Mouse (Mus musculus) forebrain, postnatal 0 days (tissue): Measurements from ENCODE around the gene Prpf40a. TPM values are rescaled to one million over a fixed set of nuclear protein-coding genes. Genes with fewer than 3 reads are reported as not detected.

ENCODE experiments used
- ATAC-seq: fragments of 200-750 bp; cut with Nextera tagmentation; 2 replicates; pipeline ENCODE4 v1.8.0; 2017; ENCODE audit warnings: mild to moderate bottlenecking, moderate library complexity
- DNase-seq: peaks from one replicate; pipeline ENCODE4 v3.0.0-alpha.2; 2015
- H3K27ac ChIP-seq: fragments of 300-500 bp; sonication (generic); 2 replicates; pipeline ENCODE4 v1.5.1; 2014; ENCODE audit warnings: low read depth, mild to moderate bottlenecking, antibody characterized with exemption, low read length, moderate library complexity, mixed read lengths
- H3K27me3 ChIP-seq: fragments of 300-500 bp; sonication (generic); 2 replicates; pipeline ENCODE4 v1.6.1; 2014; ENCODE audit warnings: mild to moderate bottlenecking, low read length, mixed read lengths; ENCODE audit not compliant: insufficient read depth
- H3K36me3 ChIP-seq: fragments of 300-500 bp; sonication (generic); 2 replicates; pipeline ENCODE4 v1.6.1; 2014; ENCODE audit warnings: mild to moderate bottlenecking, moderate library complexity; ENCODE audit not compliant: insufficient read depth
- H3K4me1 ChIP-seq: fragments of 300-500 bp; sonication (generic); 2 replicates; pipeline ENCODE4 v1.6.1; 2014; ENCODE audit warnings: antibody characterized with exemption; ENCODE audit not compliant: insufficient read depth
- H3K4me2 ChIP-seq: fragments of 300-500 bp; sonication (generic); 2 replicates; pipeline ENCODE4 v1.6.1; 2014; ENCODE audit warnings: low read depth, mild to moderate bottlenecking, moderate library complexity
- H3K4me3 ChIP-seq: fragments of 300-500 bp; sonication (generic); 2 replicates; pipeline ENCODE4 v1.5.1; 2014; ENCODE audit warnings: low read depth, low read length, mixed read lengths
- H3K9ac ChIP-seq: fragments of 300-500 bp; sonication (generic); 2 replicates; pipeline ENCODE4 v1.6.1; 2014; ENCODE audit warnings: mild to moderate bottlenecking
- H3K9me3 ChIP-seq: fragments of 300-500 bp; sonication (generic); 2 replicates; pipeline ENCODE4 v1.6.1; 2016; ENCODE audit warnings: low read length
- CTCF ChIP-seq: sonication (generic); IDR thresholded peaks from 2 replicates; pipeline ENCODE4 v1.5.1; 2016; ENCODE audit warnings: antibody characterized with exemption, control low read depth, low read depth
- WGBS: fragments of 180-500 bp; shearing (Covaris S2); extraction: QIAGEN DNeasy Blood & Tissue Kit; methylation state at CpG from one replicate; pipeline ENCODE4 v1.1.7; 2014; 5-methylcytosine and 5-hydroxymethylcytosine counted together
- polyA plus RNA-seq: library from polyadenylated mRNA; unstranded; fragments of >200 nt; fragmentation: Nextera tagmentation; extraction: Ambion mirVana; gene quantifications from 2 replicates; pipeline ENCODE4 v1.2.1, GENCODE M21; 2015
- total RNA-seq: library from RNA; depleted of rRNA; stranded (reverse); fragments of >200 nt; gene quantifications from 2 replicates; pipeline ENCODE4 v1.2.3, GENCODE M21; 2014

Gene Prpf40a
- total and polyA plus RNA-seq, 2 experiments from 2014 or later: 64.4 to 102 TPM

GRCm38 (mm10) chr2:53199203-53199602 lies 8.1 kb upstream of the Prpf40a start:
- 96% methylated on average over 1 of the region's 1 CpGs for WGBS
- 0 out of 2 replicates have a peak, but pooled peaks cover 7% of the 10 kb centered on the region for H3K36me3 ChIP-seq
- H3K9me3 ChIP-seq: no peaks in the 10 kb centered on the region

GRCm38 (mm10) chr2:53196431-53196830 lies 5.3 kb upstream of the Prpf40a start:
- Histone ChIP-seq H3K4me2 (no peak overlapping the region), H3K4me1 (peaks cover 7% of the 10 kb centered on the region; the same call in 1 of the 2 replicates), H3K27me3 (no peaks in the 10 kb centered on the region), H3K9ac (no peak overlapping the region), H3K27ac (no peak overlapping the region), H3K4me3 (no peak overlapping the region), H3K36me3 (0 out of 2 replicates have a peak, but pooled peaks cover 7% of the 10 kb centered on the region), H3K9me3 (no peaks in the 10 kb centered on the region)
- no peak for ATAC-seq
- 94% methylated on average over 10 of the region's 10 CpGs for WGBS
- DNase-seq: no peak
- TF ChIP-seq CTCF: no peak

More at GRCm38 (mm10) chr2:53199203-53199602, 8.1 kb upstream of the Prpf40a start:
- no peaks in the 10 kb centered on the region for H3K4me1 ChIP-seq
- H3K9ac ChIP-seq: no peak overlapping the region
- no peak overlapping the region for H3K4me2 ChIP-seq
- H3K4me3 ChIP-seq: no peak overlapping the region
- H3K27me3 ChIP-seq: no peaks in the 10 kb centered on the region
- H3K27ac ChIP-seq: no peak overlapping the region
- no peak for TF ChIP-seq CTCF
- DNase-seq (no peak), ATAC-seq (no peak)

GRCm38 (mm10) chr2:53192386-53192785 lies 1.3 kb upstream of the Prpf40a start:
- H3K36me3 ChIP-seq: 0 out of 2 replicates have a peak, but pooled peaks cover 4% of the 10 kb centered on the region
- H3K4me3 ChIP-seq: peak overlapping the region; percentile 87
- H3K4me1 ChIP-seq: peaks cover 14% of the 10 kb centered on the region
- no peak for TF ChIP-seq CTCF
- under 1% methylated on average over 20 of the region's 20 CpGs for WGBS
- no peaks in the 10 kb centered on the region for H3K27me3 ChIP-seq
- H3K9me3 ChIP-seq: no peaks in the 10 kb centered on the region
- peak overlapping the region; percentile 81 for H3K9ac ChIP-seq
- peak overlapping the region; percentile 96 for H3K27ac ChIP-seq
- peak overlapping the region; percentile 60 for H3K4me2 ChIP-seq
- ATAC-seq: no peak
- DNase-seq: no peak

- peaks cover 14% of the 10 kb centered on the region for H3K4me1 ChIP-seq
- TF ChIP-seq CTCF: no peak
- H3K9ac ChIP-seq: peak within 1 kb of the TSS; percentile 81
- H3K27ac ChIP-seq: peak within 1 kb of the TSS; percentile 96
- 5% methylated on average over 82 of the region's 82 CpGs for WGBS
- H3K27me3 ChIP-seq: no peaks in the 10 kb centered on the region
- no peaks in the 10 kb centered on the region for H3K9me3 ChIP-seq
- H3K36me3 ChIP-seq: 0 out of 2 replicates have a peak, but pooled peaks cover 3% of the 10 kb centered on the region
- ATAC-seq (peak; percentile 88), DNase-seq (peak; percentile 96)
- H3K4me2 ChIP-seq: peak within 1 kb of the TSS; percentile 60
- peak within 1 kb of the TSS; percentile 87 for H3K4me3 ChIP-seq
Measured at GRCm38 (mm10) chr2:53191523-53192220, 588 bp upstream of the Prpf40a start, which contains the start of gene Arl6ip6. Arl6ip6 (plus strand) TSS chr2:53191726.

- DNase-seq: no peak
- Histone ChIP-seq H3K9me3 (no peaks in the 10 kb centered on the region), H3K4me2 (peak overlapping the region; percentile 59), H3K27ac (no peak overlapping the region), H3K4me1 (peaks cover 14% of the 10 kb centered on the region), H3K36me3 (no peaks in the 10 kb centered on the region), H3K27me3 (no peaks in the 10 kb centered on the region), H3K4me3 (no peak overlapping the region; the same call in none of the 2 replicates), H3K9ac (no peak overlapping the region)
- no peak for ATAC-seq
- TF ChIP-seq CTCF: peak; percentile 37
- WGBS: 70% methylated on average over 3 of the region's 3 CpGs
Measured at GRCm38 (mm10) chr2:53189811-53190210, 1.3 kb downstream of the Prpf40a start.

- no peaks in the 10 kb centered on the region for H3K4me1 ChIP-seq
- no peak for TF ChIP-seq CTCF
- no peak overlapping the region for H3K4me2 ChIP-seq
- DNase-seq: no peak
- no peak overlapping the region for H3K9ac ChIP-seq
- ATAC-seq: no peak
- H3K27me3 ChIP-seq: no peaks in the 10 kb centered on the region
- no peaks in the 10 kb centered on the region for H3K9me3 ChIP-seq
- peaks cover 3% of the 10 kb centered on the region; the same call in 1 of the 2 replicates for H3K36me3 ChIP-seq
- no peak overlapping the region for H3K4me3 ChIP-seq
- no peak overlapping the region for H3K27ac ChIP-seq
Measured at GRCm38 (mm10) chr2:53179876-53180275, 11.2 kb downstream of the Prpf40a start.

- WGBS: 82% methylated on average over 3 of the region's 3 CpGs
- H3K4me3 ChIP-seq: no peak overlapping the region
- H3K4me1 ChIP-seq: no peaks in the 10 kb centered on the region
- H3K4me2 ChIP-seq: no peak overlapping the region
- DNase-seq (no peak), ATAC-seq (no peak)
- H3K36me3 ChIP-seq: peaks cover 9% of the 10 kb centered on the region
- H3K27me3 ChIP-seq: no peaks in the 10 kb centered on the region
- no peak overlapping the region for H3K27ac ChIP-seq
- TF ChIP-seq CTCF: no peak
- no peaks in the 10 kb centered on the region for H3K9me3 ChIP-seq
- no peak overlapping the region for H3K9ac ChIP-seq
Measured at GRCm38 (mm10) chr2:53178966-53179365, 12.1 kb downstream of the Prpf40a start.
